In the genomic region with DNA sequence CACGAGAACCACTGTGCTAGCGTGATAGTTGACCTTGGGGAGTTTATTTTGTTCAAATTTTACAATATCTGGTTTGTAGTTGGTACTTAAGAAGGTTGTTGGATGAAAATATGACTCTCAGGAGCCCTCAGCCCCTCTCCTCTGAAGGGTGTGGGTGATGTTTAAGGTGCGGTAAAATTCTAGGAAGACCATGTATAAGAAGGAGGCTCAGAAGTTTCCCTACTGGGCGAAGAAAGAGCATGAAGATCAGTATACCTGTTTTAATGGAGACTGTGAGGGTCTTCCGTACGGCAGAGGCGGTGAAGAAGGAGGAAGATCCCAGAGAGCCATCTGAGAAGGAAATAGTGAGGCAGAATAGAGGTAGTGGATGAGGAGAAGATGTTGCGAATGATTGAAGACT, we compare ENCODE assay signal across 30 mouse cellular contexts. TPM values are rescaled to one million over a fixed set of nuclear protein-coding genes. Genes with fewer than 3 reads are reported as not detected.
"Had no signal": no experiment of that assay in that cellular context is flagged by ENCODE, and none has a peak within 500 bp of the region (broad histone marks: within the 10 kb centered on the region; RNA-seq: fewer than 3 reads in every experiment).

No protein-coding gene starts in this region.

- H3K9ac ChIP-seq: embryonic facial prominence, embryonic 12.5 days; embryonic facial prominence, embryonic 13.5 days; embryonic facial prominence, embryonic 15.5 days; forebrain, embryonic 12.5 days; forebrain, embryonic 13.5 days; forebrain, embryonic 15.5 days; forebrain, postnatal 0 days had no signal

- H3K4me1 ChIP-seq: embryonic facial prominence, embryonic 12.5 days; embryonic facial prominence, embryonic 13.5 days; embryonic facial prominence, embryonic 15.5 days had no signal

- H3K27ac ChIP-seq: embryonic facial prominence, embryonic 10.5 days; embryonic facial prominence, embryonic 12.5 days; embryonic facial prominence, embryonic 13.5 days; embryonic facial prominence, embryonic 15.5 days; forebrain, embryonic 10.5 days; forebrain, embryonic 12.5 days; forebrain, embryonic 13.5 days; forebrain, embryonic 15.5 days; gastrocnemius, adult 2 months; heart, adult 2 months had no signal

- ATAC-seq: forebrain, embryonic 13.5 days; forebrain, embryonic 14.5 days; forebrain, embryonic 15.5 days; forebrain, embryonic 16.5 days; forebrain, postnatal 0 days had no signal

- DNase-seq: cerebellum, adult 2 months; cerebellum, adult 8-10 months; cerebellum, adult 9-10 months; cerebellum, adult 9-11 months; cerebellum, postnatal 10 days; cerebellum, postnatal 14 days; cerebellum, postnatal 25 days; cerebellum, postnatal 36 days; embryo, embryonic 11 days; forebrain, postnatal 0 days; gastrocnemius, adult 2 months; gastrocnemius, postnatal 10 days; gastrocnemius, postnatal 14 days; gastrocnemius, postnatal 25 days; gastrocnemius, postnatal 36 days; heart, adult 18-20 months; heart, adult 2 months had no signal

- H3K27me3 ChIP-seq: embryonic facial prominence, embryonic 12.5 days; embryonic facial prominence, embryonic 13.5 days; embryonic facial prominence, embryonic 15.5 days; forebrain, embryonic 12.5 days; forebrain, embryonic 13.5 days; forebrain, embryonic 15.5 days had no signal

- H3K4me2 ChIP-seq: embryonic facial prominence, embryonic 12.5 days; embryonic facial prominence, embryonic 13.5 days; embryonic facial prominence, embryonic 15.5 days; forebrain, embryonic 12.5 days; forebrain, embryonic 13.5 days; forebrain, embryonic 15.5 days had no signal

- H3K36me3 ChIP-seq: embryonic facial prominence, embryonic 10.5 days; embryonic facial prominence, embryonic 12.5 days; embryonic facial prominence, embryonic 13.5 days; embryonic facial prominence, embryonic 15.5 days; forebrain, embryonic 10.5 days; forebrain, embryonic 12.5 days; forebrain, embryonic 15.5 days had no signal

- H3K9me3 ChIP-seq: embryonic facial prominence, embryonic 10.5 days; embryonic facial prominence, embryonic 12.5 days; embryonic facial prominence, embryonic 13.5 days; embryonic facial prominence, embryonic 15.5 days; forebrain, embryonic 10.5 days; forebrain, embryonic 12.5 days; forebrain, embryonic 13.5 days; forebrain, embryonic 15.5 days had no signal

- H3K4me3 ChIP-seq: embryonic facial prominence, embryonic 10.5 days; embryonic facial prominence, embryonic 12.5 days; embryonic facial prominence, embryonic 13.5 days; embryonic facial prominence, embryonic 15.5 days; erythroblast, embryonic 14.5 days; forebrain, embryonic 10.5 days; forebrain, embryonic 12.5 days; forebrain, embryonic 13.5 days; forebrain, embryonic 15.5 days; gastrocnemius, adult 2 months; heart, adult 2 months had no signal

RNA-seq across cellular contexts. Expression of a gene that starts 38.0 kb away (rescaled TPM):
- total RNA-seq: gastrocnemius, adult 8-10 months; granulocyte monocyte progenitor cell, adult 5-6 weeks had no signal
- polyA plus RNA-seq: erythroblast, embryonic 14.5 days had no signal
